Mouse (Mus musculus) heart, adult 2 months (tissue): ENCODE results near the gene Acadsb.

Source experiments
- CTCF ChIP-seq: fragments of 200-600 bp; IDR thresholded peaks from 2 replicates; pipeline ENCODE4 v1.8.1; 2022; ENCODE audit warnings: antibody characterized with exemption, mild to moderate bottlenecking, moderate library complexity
- EP300 ChIP-seq: fragments of 200-500 bp; IDR thresholded peaks from 2 replicates; pipeline ENCODE4 v1.6.1; 2011; ENCODE audit warnings: low read depth, low read length, control low read depth; ENCODE audit not compliant: insufficient read depth
- POLR2A ChIP-seq: fragments of 200-500 bp; IDR thresholded peaks from 2 replicates; pipeline ENCODE4 v1.6.1; 2011; ENCODE audit warnings: mild to moderate bottlenecking, low read depth, low read length, control low read depth; ENCODE audit not compliant: insufficient read depth

DNA sequence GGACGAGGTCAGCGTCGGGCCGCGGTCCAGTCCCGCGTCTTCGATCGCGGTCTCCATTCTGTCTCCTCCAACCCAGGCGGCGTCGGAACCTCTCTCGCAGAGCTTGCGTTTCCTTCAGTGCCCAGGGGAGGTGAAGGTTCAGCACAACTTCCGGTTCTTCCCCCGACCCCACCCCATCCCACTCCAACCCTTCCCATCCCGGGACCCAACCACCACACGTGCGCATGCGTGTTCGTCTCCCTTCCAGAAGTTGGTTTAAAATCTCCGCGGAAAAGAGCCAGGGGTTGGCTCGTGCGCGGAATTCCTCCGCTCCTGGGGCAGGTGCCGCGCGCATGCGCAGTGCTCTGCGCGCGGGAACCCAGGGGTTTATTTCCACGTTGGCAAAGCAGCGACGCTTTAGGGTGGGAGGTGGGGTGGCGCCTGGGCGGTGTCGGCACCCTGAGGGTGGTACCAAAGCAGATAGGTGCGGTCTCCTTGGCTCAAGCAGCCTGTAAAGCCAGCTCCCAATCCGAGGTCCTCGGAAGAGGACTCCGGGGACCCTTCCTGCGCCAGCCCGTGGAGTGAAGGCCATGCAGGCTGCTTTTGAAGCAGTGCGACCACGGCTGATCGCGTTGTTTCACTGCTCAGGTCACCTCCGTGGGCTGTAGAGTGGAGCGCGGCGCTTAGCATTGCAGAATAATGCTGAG, 47.6 kb upstream of the Acadsb start, which contains the start of gene 2310057M21Rik:
- peak; percentile 66 for TF ChIP-seq POLR2A
- no peak for TF ChIP-seq CTCF
- no peak for TF ChIP-seq EP300
